Comparison of ENCODE assay signal across 20 mouse cellular contexts in the genomic region with DNA sequence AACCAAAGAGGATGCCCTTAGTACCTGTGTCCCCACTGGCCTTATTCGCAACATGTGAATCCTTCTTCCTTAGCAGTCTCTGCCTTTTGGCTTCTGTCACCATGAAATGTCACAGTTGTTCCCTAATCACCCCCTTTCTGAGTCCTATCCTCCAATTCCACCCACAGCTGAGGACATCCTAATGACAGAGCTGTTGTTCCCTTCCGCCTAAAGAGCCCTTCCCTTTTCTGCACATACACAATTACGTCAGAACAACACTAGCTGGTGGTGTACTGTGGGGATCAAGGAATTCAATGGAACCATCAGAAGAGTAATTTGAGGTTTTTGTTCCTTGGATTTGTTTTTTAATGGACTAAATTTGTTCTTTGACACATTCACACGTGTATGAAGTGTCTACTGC. TPM values are rescaled to one million over a fixed set of nuclear protein-coding genes. Genes with fewer than 3 reads are reported as not detected.
DNase-seq lines count a peak whose midpoint lies in the region; ATAC-seq and TF ChIP-seq lines count a peak whose summit lies in the region.
"Had no signal": no experiment of that assay in that cellular context is flagged by ENCODE, and none has a peak within 500 bp of the region (broad histone marks: within the 10 kb centered on the region; RNA-seq: fewer than 3 reads in every experiment).

No protein-coding gene starts in this region.

- no peak overlapping the region for H3K4me3 ChIP-seq in liver, adult 2 months (ENCODE audit: insufficient read depth, low read depth, low read length)
- H3K4me3 ChIP-seq in liver, embryonic 11.5 days (ENCODE audit: low read depth, low read length): no peak overlapping the region
- H3K4me3 ChIP-seq in brown adipose tissue, adult 24 weeks (ENCODE audit: insufficient read depth, low read depth, low read length): no peak overlapping the region
- H3K4me3 ChIP-seq in intestine, embryonic 15.5 days (replicated peaks): no peak overlapping the region
- H3K4me3 ChIP-seq in forebrain, embryonic 14.5 days (ENCODE audit: low read depth, low read length): no peak overlapping the region
- H3K4me3 ChIP-seq: embryonic facial prominence, embryonic 13.5 days; forebrain, embryonic 13.5 days; gastrocnemius, adult 2 months; heart, embryonic 13.5 days; hindbrain, embryonic 12.5 days had no signal

- WGBS in liver, adult 2 months: 90% methylated on average over 4 of the region's 4 CpGs
- WGBS in liver, embryonic 11.5 days: 87% methylated on average over 4 of the region's 4 CpGs
- 90% methylated on average over 4 of the region's 4 CpGs for WGBS in intestine, embryonic 15.5 days
- 80% methylated on average over 4 of the region's 4 CpGs for WGBS in forebrain, embryonic 14.5 days

- H3K27me3 ChIP-seq in liver, adult 2 months (ENCODE audit: control insufficient read depth, insufficient read depth, low read length): no peaks in the 10 kb centered on the region
- H3K27me3 ChIP-seq in liver, embryonic 11.5 days (replicated peaks; ENCODE audit: control insufficient read depth, insufficient read depth, low read length): no peaks in the 10 kb centered on the region
- no peaks in the 10 kb centered on the region for H3K27me3 ChIP-seq in intestine, embryonic 15.5 days (replicated peaks)
- no peaks in the 10 kb centered on the region for H3K27me3 ChIP-seq in forebrain, embryonic 14.5 days (replicated peaks; ENCODE audit: control insufficient read depth, insufficient read depth, low read length)
- H3K27me3 ChIP-seq: CH12.LX; embryonic facial prominence, embryonic 13.5 days; forebrain, embryonic 13.5 days; heart, embryonic 13.5 days; hindbrain, embryonic 12.5 days had no signal

- TF ChIP-seq CTCF in liver, adult 2 months (IDR thresholded peaks at IDR 0.05; ENCODE audit: low read depth, low read length): no peak

- no peak overlapping the region for H3K27ac ChIP-seq in liver, adult 2 months (replicated peaks; ENCODE audit: insufficient read depth, low read depth, low read length)
- no peak overlapping the region for H3K27ac ChIP-seq in liver, embryonic 11.5 days (ENCODE audit: low read depth, low read length)
- H3K27ac ChIP-seq in brown adipose tissue, adult 24 weeks (replicated peaks; ENCODE audit: low read depth, low read length): peak overlapping the region; percentile 26; the same call in 1 of the 2 replicates
- no peak overlapping the region for H3K27ac ChIP-seq in intestine, embryonic 15.5 days
- no peak overlapping the region for H3K27ac ChIP-seq in forebrain, embryonic 14.5 days (ENCODE audit: low read depth, low read length)
- H3K27ac ChIP-seq: embryonic facial prominence, embryonic 13.5 days; forebrain, embryonic 13.5 days; gastrocnemius, adult 2 months; heart, embryonic 13.5 days; hindbrain, embryonic 12.5 days had no signal

- H3K79me2 ChIP-seq in liver, adult 2 months (ENCODE audit: control insufficient read depth, insufficient read depth, low read length): peaks cover 6% of the 10 kb centered on the region; the same call in 1 of the 2 replicates

- peaks cover 2% of the 10 kb centered on the region for H3K36me3 ChIP-seq in liver, adult 2 months (ENCODE audit: control insufficient read depth, insufficient read depth, low read length)
- no peaks in the 10 kb centered on the region; the same call in 1 of the 2 replicates for H3K36me3 ChIP-seq in liver, embryonic 11.5 days (ENCODE audit: control insufficient read depth, insufficient read depth, low read length)
- H3K36me3 ChIP-seq in intestine, embryonic 15.5 days: no peaks in the 10 kb centered on the region
- peaks cover 2% of the 10 kb centered on the region; the same call in 1 of the 2 replicates for H3K36me3 ChIP-seq in forebrain, embryonic 14.5 days (ENCODE audit: control insufficient read depth, insufficient read depth, low read length)
- H3K36me3 ChIP-seq: embryonic facial prominence, embryonic 13.5 days had no signal

- no peak overlapping the region for H3K9ac ChIP-seq in liver, adult 2 months (ENCODE audit: low read depth, low read length)
- no peak overlapping the region for H3K9ac ChIP-seq in liver, embryonic 11.5 days (ENCODE audit: low read depth, low read length)
- H3K9ac ChIP-seq in intestine, embryonic 15.5 days: no peak overlapping the region
- H3K9ac ChIP-seq in forebrain, embryonic 14.5 days (ENCODE audit: low read length): no peak overlapping the region
- H3K9ac ChIP-seq: embryonic facial prominence, embryonic 13.5 days; forebrain, embryonic 13.5 days; heart, embryonic 13.5 days; hindbrain, embryonic 12.5 days had no signal

- TF ChIP-seq POLR2A in liver, adult 2 months (IDR thresholded peaks at IDR 0.05; ENCODE audit: extremely low read depth, insufficient read depth, low read length): no peak

- ATAC-seq in liver, embryonic 11.5 days (replicated peaks; ENCODE audit: low FRiP score): no peak
- ATAC-seq in megakaryocyte progenitor cell, adult 5-6 weeks (replicated peaks; ENCODE audit: poor library complexity): peak; percentile 70
- ATAC-seq in intestine, embryonic 15.5 days: no peak
- ATAC-seq in forebrain, embryonic 14.5 days: no peak
- ATAC-seq: forebrain, embryonic 13.5 days had no signal

- peak; percentile 17 for DNase-seq in liver, adult 2 months (ENCODE audit: extremely low read depth, low read depth, low spot score)
- no peak for DNase-seq in liver, embryonic 11.5 days (ENCODE audit: low spot score)
- no peak for DNase-seq in forebrain, embryonic 14.5 days (ENCODE audit: low spot score)
- DNase-seq: adrenal gland, adult 8-10 months; adrenal gland, postnatal 36 days; cerebellum, adult 11-12 months; cerebellum, adult 9-10 months; cerebellum, postnatal 36 days; gastrocnemius, adult 2 months; gastrocnemius, postnatal 25 days; heart, adult 11 months; heart, postnatal 4 days had no signal

- H3K4me1 ChIP-seq in liver, adult 2 months (ENCODE audit: control insufficient read depth, insufficient read depth, low read length): peaks cover 2% of the 10 kb centered on the region; the same call in 1 of the 2 replicates
- 0 out of 2 replicates have a peak, but pooled peaks cover 2% of the 10 kb centered on the region for H3K4me1 ChIP-seq in liver, embryonic 11.5 days (replicated peaks; ENCODE audit: control insufficient read depth, insufficient read depth, low read length)
- peaks cover 22% of the 10 kb centered on the region for H3K4me1 ChIP-seq in brown adipose tissue, adult 24 weeks (ENCODE audit: control insufficient read depth, insufficient read depth, insufficient read length, low read length)
- peaks cover 17% of the 10 kb centered on the region; the same call in 1 of the 2 replicates for H3K4me1 ChIP-seq in intestine, embryonic 15.5 days (replicated peaks)
- peaks cover 21% of the 10 kb centered on the region for H3K4me1 ChIP-seq in forebrain, embryonic 14.5 days (ENCODE audit: control insufficient read depth, insufficient read depth, low read length)

- H3K9me3 ChIP-seq in liver, embryonic 11.5 days (ENCODE audit: control insufficient read depth, low read length): no peaks in the 10 kb centered on the region
- H3K9me3 ChIP-seq in intestine, embryonic 15.5 days: no peaks in the 10 kb centered on the region
- H3K9me3 ChIP-seq in forebrain, embryonic 14.5 days (replicated peaks; ENCODE audit: control insufficient read depth, low read length): no peaks in the 10 kb centered on the region
- H3K9me3 ChIP-seq: embryonic facial prominence, embryonic 13.5 days; forebrain, embryonic 13.5 days; heart, embryonic 13.5 days; hindbrain, embryonic 12.5 days had no signal

- H3K4me2 ChIP-seq in liver, embryonic 11.5 days: no peak overlapping the region
- no peak overlapping the region for H3K4me2 ChIP-seq in intestine, embryonic 15.5 days (replicated peaks)
- H3K4me2 ChIP-seq in forebrain, embryonic 14.5 days (ENCODE audit: low read length): no peak overlapping the region
- H3K4me2 ChIP-seq: embryonic facial prominence, embryonic 13.5 days; forebrain, embryonic 13.5 days; heart, embryonic 13.5 days; hindbrain, embryonic 12.5 days had no signal

RNA-seq across cellular contexts. Expression of a gene that starts 48.9 kb away (rescaled TPM):
- 29.9 and 40.0 TPM in 2 replicates for total RNA-seq in liver, adult 2 months (2014; rRNA removed)
- 27.1 and 28.9 TPM in 2 replicates for polyA plus RNA-seq in liver, adult 2 months (2012; rRNA removed)
- 37.8 and 44.5 TPM in 2 replicates for polyA plus RNA-seq in liver, embryonic 11.5 days (2014; fragmentation: Nextera tagmentation; extraction: Ambion mirVana)
- polyA plus RNA-seq in brown adipose tissue, adult 24 weeks (2012; ENCODE audit: insufficient read depth, insufficient read length, missing spikeins): 71.4 and 80.5 TPM in 2 replicates
- 109 and 111 TPM in 2 replicates for total RNA-seq in megakaryocyte progenitor cell, adult 5-6 weeks (2015)
- 114 and 137 TPM in 2 replicates for total RNA-seq in megakaryocyte progenitor cell, adult 5-6 weeks (2017)
- 136 and 147 TPM in 2 replicates for polyA plus RNA-seq in intestine, embryonic 15.5 days (2015; fragmentation: Nextera tagmentation; extraction: Ambion mirVana)
- 158 and 215 TPM in 2 replicates for polyA plus RNA-seq in forebrain, embryonic 14.5 days (2014; fragmentation: Nextera tagmentation; extraction: Ambion mirVana)
